Mouse (Mus musculus): ENCODE measurements around the gene Hoxd4. TPM values are rescaled to one million over a fixed set of nuclear protein-coding genes. Genes with fewer than 3 reads are reported as not detected.

Hoxd4 gene
- polyA plus RNA-seq, 1 experiment from 2014 or later: not detected

- 1% methylated on average over 45 of the region's 45 CpGs for WGBS
- H3K9ac ChIP-seq (ENCODE audit: low read length): no peak overlapping the region
- no peak overlapping the region for H3K27ac ChIP-seq (ENCODE audit: low read depth, low read length)
- H3K36me3 ChIP-seq (ENCODE audit: control insufficient read depth, insufficient read depth, low read length): no peaks in the 10 kb centered on the region
- peak overlapping the region; percentile 13 for H3K4me3 ChIP-seq (ENCODE audit: low read depth, low read length)
- peak overlapping the region; percentile 33 for H3K4me2 ChIP-seq
- peaks cover 83% of the 10 kb centered on the region for H3K27me3 ChIP-seq (ENCODE audit: control insufficient read depth, insufficient read depth, low read length)
- no peaks in the 10 kb centered on the region for H3K9me3 ChIP-seq (ENCODE audit: control insufficient read depth, low read length)
- ATAC-seq (ENCODE audit: low FRiP score): no peak
- DNase-seq (ENCODE audit: low spot score, missing footprints): peak; percentile 96
- H3K4me1 ChIP-seq (ENCODE audit: control insufficient read depth, insufficient read depth, low read length): peaks cover 9% of the 10 kb centered on the region
Observed at GRCm38 (mm10) chr2:74752431-74753174, 40.9 kb downstream of the Hoxd4 start.

- Histone ChIP-seq H3K4me3 (ENCODE audit: low read depth, low read length) (peak overlapping the region; percentile 13), H3K27me3 (ENCODE audit: control insufficient read depth, insufficient read depth, low read length) (peaks cover 80% of the 10 kb centered on the region), H3K4me2 (peak overlapping the region; percentile 33), H3K9ac (ENCODE audit: low read length) (no peak overlapping the region), H3K36me3 (ENCODE audit: control insufficient read depth, insufficient read depth, low read length) (no peaks in the 10 kb centered on the region), H3K4me1 (ENCODE audit: control insufficient read depth, insufficient read depth, low read length) (peaks cover 9% of the 10 kb centered on the region), H3K27ac (ENCODE audit: low read depth, low read length) (no peak overlapping the region), H3K9me3 (ENCODE audit: control insufficient read depth, low read length) (no peaks in the 10 kb centered on the region)
- ATAC-seq (ENCODE audit: low FRiP score) (no peak), DNase-seq (ENCODE audit: low spot score, missing footprints) (no peak)
- 0% methylated on average over 25 of the region's 25 CpGs for WGBS
Observed at GRCm38 (mm10) chr2:74753175-74753523, 41.4 kb downstream of the Hoxd4 start.

GRCm38 (mm10) chr2:74753711-74754110 lies 42.0 kb downstream of the Hoxd4 start:
- Histone ChIP-seq H3K27ac (ENCODE audit: low read depth, low read length) (no peak overlapping the region), H3K4me1 (ENCODE audit: control insufficient read depth, insufficient read depth, low read length) (peaks cover 9% of the 10 kb centered on the region), H3K27me3 (ENCODE audit: control insufficient read depth, insufficient read depth, low read length) (peaks cover 80% of the 10 kb centered on the region), H3K36me3 (ENCODE audit: control insufficient read depth, insufficient read depth, low read length) (no peaks in the 10 kb centered on the region), H3K4me3 (ENCODE audit: low read depth, low read length) (no peak overlapping the region), H3K9ac (ENCODE audit: low read length) (no peak overlapping the region), H3K9me3 (ENCODE audit: control insufficient read depth, low read length) (no peaks in the 10 kb centered on the region), H3K4me2 (no peak overlapping the region)
- 14% methylated on average over 5 of the region's 5 CpGs for WGBS
- DNase-seq (ENCODE audit: low spot score, missing footprints) (peak; percentile 90), ATAC-seq (ENCODE audit: low FRiP score) (no peak)

DNA sequence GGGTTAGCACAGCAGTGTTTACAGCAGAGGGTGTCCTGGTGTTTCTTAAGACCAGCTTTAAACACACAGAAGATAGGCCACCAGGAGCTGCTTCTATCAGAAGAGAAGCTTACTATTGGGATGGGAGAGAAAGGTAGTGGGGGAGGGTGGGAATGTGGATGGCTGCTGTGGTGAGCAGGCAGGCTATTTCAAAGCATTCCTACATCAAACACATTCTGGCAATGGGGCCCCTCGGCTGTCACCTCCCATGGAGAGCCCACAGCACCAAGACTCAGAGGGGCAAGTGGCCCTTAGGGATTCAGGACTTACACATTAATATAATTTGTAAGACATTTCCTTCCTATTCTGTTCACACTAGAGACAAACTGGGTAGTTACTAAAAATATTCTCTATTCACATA lies 48.4 kb downstream of the Hoxd4 start:
- Histone ChIP-seq H3K4me3 (ENCODE audit: low read depth, low read length) (no peak overlapping the region), H3K27ac (ENCODE audit: low read depth, low read length) (no peak overlapping the region), H3K9ac (ENCODE audit: low read length) (no peak overlapping the region), H3K27me3 (ENCODE audit: control insufficient read depth, insufficient read depth, low read length) (peaks cover 74% of the 10 kb centered on the region), H3K4me2 (no peak overlapping the region), H3K4me1 (ENCODE audit: control insufficient read depth, insufficient read depth, low read length) (peaks cover 14% of the 10 kb centered on the region), H3K9me3 (ENCODE audit: control insufficient read depth, low read length) (no peaks in the 10 kb centered on the region), H3K36me3 (ENCODE audit: control insufficient read depth, insufficient read depth, low read length) (no peaks in the 10 kb centered on the region)
- 0% methylated on average over 1 of the region's 1 CpGs for WGBS
- ATAC-seq (ENCODE audit: low FRiP score): no peak
- peak; percentile 83 for DNase-seq (ENCODE audit: low spot score, missing footprints)

GRCm38 (mm10) chr2:74761941-74762340 lies 50.2 kb downstream of the Hoxd4 start:
- ATAC-seq (ENCODE audit: low FRiP score): no peak
- Histone ChIP-seq H3K4me2 (no peak overlapping the region), H3K4me1 (ENCODE audit: control insufficient read depth, insufficient read depth, low read length) (peaks cover 14% of the 10 kb centered on the region), H3K4me3 (ENCODE audit: low read depth, low read length) (no peak overlapping the region), H3K27me3 (ENCODE audit: control insufficient read depth, insufficient read depth, low read length) (peaks cover 74% of the 10 kb centered on the region), H3K9me3 (ENCODE audit: control insufficient read depth, low read length) (no peaks in the 10 kb centered on the region), H3K36me3 (ENCODE audit: control insufficient read depth, insufficient read depth, low read length) (no peaks in the 10 kb centered on the region), H3K27ac (ENCODE audit: low read depth, low read length) (no peak overlapping the region), H3K9ac (ENCODE audit: low read length) (no peak overlapping the region)
- WGBS: 6% methylated on average over 13 of the region's 13 CpGs
- peak; percentile 90 for DNase-seq (ENCODE audit: low spot score, missing footprints)

DNA sequence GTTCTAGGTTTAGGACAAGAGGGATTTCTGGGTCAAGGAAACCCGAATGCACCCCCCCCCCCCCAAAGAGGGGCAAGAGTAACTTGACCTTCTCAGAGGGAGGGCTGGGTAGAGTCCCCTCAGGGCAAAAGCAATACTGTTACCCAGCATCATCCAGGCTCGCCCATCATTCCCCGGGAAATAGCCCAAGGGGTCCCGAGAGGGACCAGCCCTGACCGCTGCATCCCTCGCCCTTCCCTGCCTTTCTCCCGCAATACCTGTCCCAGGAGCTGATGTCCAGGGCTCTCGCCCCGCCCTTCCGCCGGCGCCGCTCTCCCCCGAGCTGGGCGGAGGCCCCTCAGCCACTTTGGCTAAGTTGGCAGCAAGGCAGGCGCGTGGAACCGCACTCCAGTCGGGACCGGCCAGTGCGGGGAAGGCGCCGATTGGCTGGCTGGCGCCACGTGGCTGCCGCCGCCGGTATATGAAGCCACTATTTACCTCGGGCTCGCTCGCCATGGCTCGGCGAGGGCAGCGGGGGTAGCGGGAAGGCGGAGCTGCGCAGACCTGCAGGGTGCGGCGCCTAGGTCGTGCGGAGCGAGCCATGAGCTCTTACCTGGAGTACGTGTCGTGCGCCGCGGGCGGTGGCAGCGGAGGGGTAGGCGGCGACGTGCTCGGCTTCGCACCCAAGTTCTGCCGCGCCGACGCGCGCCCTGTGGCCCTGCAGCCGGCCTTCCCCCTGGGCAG lies 51.0 kb downstream of the Hoxd4 start, which contains the start of gene Hoxd1:
Hoxd1 (plus strand) TSS at position 459 of the 723 bp plus-strand sequence.
- Histone ChIP-seq H3K27me3 (ENCODE audit: control insufficient read depth, insufficient read depth, low read length) (peaks cover 74% of the 10 kb centered on the region), H3K9me3 (ENCODE audit: control insufficient read depth, low read length) (no peaks in the 10 kb centered on the region), H3K4me1 (ENCODE audit: control insufficient read depth, insufficient read depth, low read length) (peaks cover 14% of the 10 kb centered on the region), H3K4me2 (peak within 1 kb of the TSS; percentile 72), H3K4me3 (ENCODE audit: low read depth, low read length) (peak within 1 kb of the TSS; percentile 45), H3K36me3 (ENCODE audit: control insufficient read depth, insufficient read depth, low read length) (no peaks in the 10 kb centered on the region), H3K27ac (ENCODE audit: low read depth, low read length) (no peak within 1 kb of the TSS), H3K9ac (ENCODE audit: low read length) (no peak within 1 kb of the TSS)
- ATAC-seq (ENCODE audit: low FRiP score): peak; percentile 86
- peak; percentile 95 for DNase-seq (ENCODE audit: low spot score, missing footprints)
- WGBS: under 1% methylated on average over 56 of the region's 61 CpGs

DNA sequence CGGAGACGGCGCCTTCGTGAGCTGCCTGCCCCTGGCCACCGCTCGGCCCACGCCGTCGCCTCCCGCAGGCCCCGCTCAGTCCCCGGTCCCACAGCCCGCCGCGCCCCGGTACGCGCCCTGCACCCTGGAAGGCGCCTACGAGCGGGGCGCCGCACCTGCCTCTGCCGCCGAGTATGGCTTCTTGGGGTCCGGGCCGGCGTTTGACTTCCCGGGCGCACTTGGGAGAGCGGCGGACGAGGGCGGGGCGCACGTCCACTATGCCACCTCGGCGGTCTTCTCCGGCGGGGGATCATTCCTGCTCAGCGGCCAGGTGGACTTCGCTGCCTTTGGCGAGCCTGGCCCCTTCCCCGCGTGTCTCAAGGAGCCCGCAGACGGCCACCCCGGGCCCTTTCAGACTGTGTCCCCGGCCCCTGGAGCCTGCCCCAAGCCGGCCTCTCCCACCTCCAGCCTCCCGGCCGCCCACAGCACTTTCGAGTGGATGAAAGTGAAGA lies 51.6 kb downstream of the Hoxd4 start:
- Histone ChIP-seq H3K4me3 (ENCODE audit: low read depth, low read length) (peak overlapping the region; percentile 45), H3K4me1 (ENCODE audit: control insufficient read depth, insufficient read depth, low read length) (peaks cover 14% of the 10 kb centered on the region), H3K27ac (ENCODE audit: low read depth, low read length) (no peak overlapping the region), H3K27me3 (ENCODE audit: control insufficient read depth, insufficient read depth, low read length) (peaks cover 70% of the 10 kb centered on the region), H3K9me3 (ENCODE audit: control insufficient read depth, low read length) (no peaks in the 10 kb centered on the region), H3K36me3 (ENCODE audit: control insufficient read depth, insufficient read depth, low read length) (no peaks in the 10 kb centered on the region), H3K4me2 (peak overlapping the region; percentile 72), H3K9ac (ENCODE audit: low read length) (no peak overlapping the region)
- 2% methylated on average over 53 of the region's 53 CpGs for WGBS
- DNase-seq (ENCODE audit: low spot score, missing footprints): peak; percentile 91
- ATAC-seq (ENCODE audit: low FRiP score): peak; percentile 52; the same call in 1 of the 2 replicates

GRCm38 (mm10) chr2:74763976-74764375 lies 52.2 kb downstream of the Hoxd4 start:
- WGBS: 49% methylated on average over 10 of the region's 10 CpGs

DNA sequence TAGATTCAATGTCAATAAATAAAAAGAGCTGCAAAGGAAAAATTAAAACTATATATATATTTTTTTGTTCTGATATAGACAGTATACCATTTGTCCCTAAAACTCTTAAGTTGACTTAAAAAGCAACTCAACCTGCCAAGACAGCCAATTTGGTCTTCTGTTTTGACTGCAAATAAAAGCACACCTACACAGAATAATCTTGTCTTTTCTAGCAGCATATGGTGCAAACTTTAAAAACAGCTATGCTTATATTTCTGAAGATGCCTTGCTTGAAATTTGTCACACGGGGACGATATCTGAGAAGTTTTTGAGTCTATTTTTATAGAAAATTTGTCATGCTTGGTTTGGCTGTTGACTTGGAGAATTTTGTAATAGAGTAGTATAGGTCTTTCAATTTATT lies 62.6 kb downstream of the Hoxd4 start:
- Histone ChIP-seq H3K4me2 (no peak overlapping the region), H3K4me1 (ENCODE audit: control insufficient read depth, insufficient read depth, low read length) (no peaks in the 10 kb centered on the region), H3K9me3 (ENCODE audit: control insufficient read depth, low read length) (no peaks in the 10 kb centered on the region), H3K36me3 (ENCODE audit: control insufficient read depth, insufficient read depth, low read length) (no peaks in the 10 kb centered on the region), H3K27ac (ENCODE audit: low read depth, low read length) (no peak overlapping the region), H3K9ac (ENCODE audit: low read length) (no peak overlapping the region), H3K4me3 (ENCODE audit: low read depth, low read length) (no peak overlapping the region), H3K27me3 (ENCODE audit: control insufficient read depth, insufficient read depth, low read length) (no peaks in the 10 kb centered on the region)
- 91% methylated on average over 2 of the region's 2 CpGs for WGBS
- no peak for ATAC-seq (ENCODE audit: low FRiP score)
- DNase-seq (ENCODE audit: low spot score, missing footprints): no peak

More at GRCm38 (mm10) chr2:74763976-74764375, 52.2 kb downstream of the Hoxd4 start:
- H3K9me3 ChIP-seq (ENCODE audit: control insufficient read depth, low read length): no peaks in the 10 kb centered on the region
- no peaks in the 10 kb centered on the region for H3K36me3 ChIP-seq (ENCODE audit: control insufficient read depth, insufficient read depth, low read length)
- H3K4me3 ChIP-seq (ENCODE audit: low read depth, low read length): no peak overlapping the region
- DNase-seq (ENCODE audit: low spot score, missing footprints): peak; percentile 89
- no peak overlapping the region for H3K27ac ChIP-seq (ENCODE audit: low read depth, low read length)
- ATAC-seq (ENCODE audit: low FRiP score): no peak
- no peak overlapping the region for H3K4me2 ChIP-seq
- H3K27me3 ChIP-seq (ENCODE audit: control insufficient read depth, insufficient read depth, low read length): peaks cover 66% of the 10 kb centered on the region
- H3K4me1 ChIP-seq (ENCODE audit: control insufficient read depth, insufficient read depth, low read length): peaks cover 14% of the 10 kb centered on the region
- no peak overlapping the region for H3K9ac ChIP-seq (ENCODE audit: low read length)

Measured in midbrain, embryonic 11.5 days (tissue).